Mouse (Mus musculus) lung, postnatal 0 days (tissue): ENCODE measurements at regions not wholly inside any gene's neighbourhood (a gene's known extent, or its start where the extent isn't known, plus 50 kb on each side); places are given as distances from the start of the nearest gene placed in this dataset.

ENCODE experiments used
- ATAC-seq: fragments of 200-750 bp; cut with Nextera tagmentation; 2 replicates; pipeline ENCODE4 v1.8.0; 2017; ENCODE audit warnings: moderate library complexity
- DNase-seq: peaks from one replicate; pipeline ENCODE4 v3.0.0-alpha.2; 2016; ENCODE audit warnings: low spot score
- H3K27ac ChIP-seq: fragments of 300-500 bp; sonication (generic); 2 replicates; pipeline ENCODE4 v1.5.1; 2014; ENCODE audit warnings: antibody characterized with exemption, mild to moderate bottlenecking, low read length, mixed read lengths
- H3K27me3 ChIP-seq: fragments of 300-500 bp; sonication (generic); replicated peaks from 2 replicates; pipeline ENCODE4 v1.6.1; 2014; ENCODE audit warnings: low read length, mixed read lengths; ENCODE audit not compliant: insufficient read depth
- H3K36me3 ChIP-seq: fragments of 300-500 bp; sonication (generic); 2 replicates; pipeline ENCODE4 v1.6.1; 2014; ENCODE audit warnings: low read length, mixed read lengths; ENCODE audit not compliant: insufficient read depth
- H3K4me1 ChIP-seq: fragments of 300-500 bp; sonication (generic); 2 replicates; pipeline ENCODE4 v1.6.1; 2014; ENCODE audit warnings: antibody characterized with exemption, low read depth, low read length, mixed read lengths; ENCODE audit not compliant: insufficient read depth
- H3K4me2 ChIP-seq: fragments of 300-500 bp; sonication (generic); replicated peaks from 2 replicates; pipeline ENCODE4 v1.6.1; 2014; ENCODE audit warnings: low read depth, mild to moderate bottlenecking, low read length, moderate library complexity, mixed read lengths
- H3K4me3 ChIP-seq: fragments of 300-500 bp; sonication (generic); 2 replicates; pipeline ENCODE4 v1.5.1; 2014; ENCODE audit warnings: low read depth, low read length
- H3K9ac ChIP-seq: fragments of 300-500 bp; sonication (generic); replicated peaks from 2 replicates; pipeline ENCODE4 v1.6.1; 2014; ENCODE audit warnings: low read depth, mild to moderate bottlenecking
- H3K9me3 ChIP-seq: fragments of 300-500 bp; sonication (generic); 2 replicates; pipeline ENCODE4 v1.6.1; 2016; ENCODE audit warnings: low read length, mixed read lengths
- CTCF ChIP-seq: IDR thresholded peaks from 2 replicates; pipeline ENCODE4 v1.5.1; 2016; ENCODE audit warnings: antibody characterized with exemption, mild to moderate bottlenecking
- EP300 ChIP-seq: IDR thresholded peaks from 2 replicates; pipeline ENCODE4 v1.6.1; 2016; ENCODE audit warnings: antibody characterized with exemption, mild to moderate bottlenecking, control low read depth
- WGBS: fragments of 180-500 bp; shearing (Covaris S2); extraction: QIAGEN DNeasy Blood & Tissue Kit; methylation state at CpG from one replicate; pipeline ENCODE4 v1.1.7; 2014; 5-methylcytosine and 5-hydroxymethylcytosine counted together

DNA sequence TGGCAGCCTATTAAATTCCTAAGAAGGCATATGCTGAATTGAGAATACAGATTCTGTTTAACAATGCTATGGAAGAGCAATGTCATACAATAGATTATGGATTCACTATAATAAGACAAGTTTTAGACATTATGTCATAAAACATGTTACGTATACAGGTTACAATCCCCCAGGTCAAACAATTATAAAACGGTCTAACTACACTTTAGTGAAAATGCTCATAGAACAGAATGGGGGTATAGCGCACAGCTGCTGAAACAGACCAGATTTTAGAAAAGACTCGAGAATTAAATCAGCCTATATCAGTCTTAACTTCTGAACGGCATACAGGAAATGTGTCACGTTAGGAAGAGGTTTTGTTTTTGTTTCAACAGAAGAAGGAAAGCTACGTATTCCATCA, 660.5 kb upstream of the Sel1l start:
- Histone ChIP-seq H3K4me3 (no peak overlapping the region), H3K27me3 (no peaks in the 10 kb centered on the region), H3K36me3 (no peaks in the 10 kb centered on the region), H3K9ac (no peak overlapping the region), H3K4me1 (no peaks in the 10 kb centered on the region), H3K4me2 (no peak overlapping the region), H3K27ac (no peak overlapping the region), H3K9me3 (no peaks in the 10 kb centered on the region)
- WGBS: 64% methylated on average over 7 of the region's 7 CpGs
- no peak for ATAC-seq
- TF ChIP-seq EP300 (no peak), CTCF (no peak)
- no peak for DNase-seq

DNA sequence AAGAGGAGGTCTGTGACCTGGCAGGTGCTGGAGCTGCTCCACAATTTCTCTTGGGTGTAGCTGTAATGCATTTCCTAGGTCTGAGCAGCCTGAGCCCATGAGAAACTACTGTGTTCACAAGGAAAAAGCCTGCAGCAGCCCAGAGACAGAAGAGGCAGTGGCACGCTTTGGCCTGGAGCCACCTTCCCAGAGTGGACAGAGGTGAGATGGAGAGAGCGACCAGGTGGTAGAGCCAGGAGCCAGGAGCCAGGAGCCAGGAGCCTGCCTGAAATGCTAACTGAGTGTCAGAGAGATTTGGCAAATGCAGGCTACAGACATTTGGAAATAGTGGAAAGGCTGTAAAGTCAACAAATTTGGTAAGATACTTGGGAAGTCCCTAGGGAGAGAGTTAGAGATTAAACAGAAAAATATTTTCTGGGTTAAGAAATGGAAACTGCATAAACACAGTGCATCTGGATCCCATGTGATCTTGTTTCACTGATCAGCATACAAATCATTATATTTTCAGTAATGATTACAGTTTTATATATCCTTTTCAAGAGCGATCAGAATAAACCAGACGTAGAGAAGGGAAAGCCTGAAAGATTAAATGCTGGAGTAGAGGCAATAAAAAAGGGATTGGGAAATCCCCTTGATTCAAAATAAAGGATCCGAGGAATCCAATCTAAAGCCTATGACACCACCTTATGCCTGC, 660.0 kb upstream of the Sel1l start:
- Histone ChIP-seq H3K9ac (no peak overlapping the region), H3K4me3 (no peak overlapping the region), H3K4me2 (no peak overlapping the region), H3K9me3 (no peaks in the 10 kb centered on the region), H3K36me3 (no peaks in the 10 kb centered on the region), H3K27ac (no peak overlapping the region), H3K4me1 (no peaks in the 10 kb centered on the region), H3K27me3 (no peaks in the 10 kb centered on the region)
- ATAC-seq: no peak
- WGBS: 80% methylated on average over 5 of the region's 5 CpGs
- TF ChIP-seq CTCF: no peak
- no peak for TF ChIP-seq EP300
- no peak for DNase-seq

DNA sequence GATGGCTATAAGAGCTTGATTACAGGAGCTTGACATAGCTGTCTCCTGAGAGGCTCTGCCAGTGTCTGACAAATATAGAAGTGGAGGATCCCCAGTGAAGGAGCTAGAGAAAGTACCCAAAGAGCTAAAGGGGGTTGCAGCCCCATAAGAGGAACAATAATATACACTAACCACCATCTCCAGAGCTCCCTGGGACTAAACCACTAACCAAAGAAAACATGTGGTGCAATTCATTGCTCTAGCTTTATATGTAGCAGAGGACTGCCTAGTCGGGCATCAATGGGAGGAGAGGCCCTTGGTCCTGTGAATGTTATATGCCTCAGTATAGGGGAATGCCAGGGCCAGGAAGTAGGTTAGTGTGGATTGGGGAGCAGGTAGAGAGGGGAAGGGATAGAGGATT, 635.0 kb upstream of the Sel1l start:
- H3K4me1 ChIP-seq: no peaks in the 10 kb centered on the region
- ATAC-seq: no peak
- no peak overlapping the region for H3K4me3 ChIP-seq
- no peak for DNase-seq
- H3K27me3 ChIP-seq: no peaks in the 10 kb centered on the region
- TF ChIP-seq EP300 (no peak), CTCF (no peak)
- no peak overlapping the region for H3K9ac ChIP-seq
- no peaks in the 10 kb centered on the region for H3K9me3 ChIP-seq
- H3K27ac ChIP-seq: no peak overlapping the region
- H3K4me2 ChIP-seq: no peak overlapping the region
- WGBS: 85% methylated on average over 1 of the region's 1 CpGs
- H3K36me3 ChIP-seq: no peaks in the 10 kb centered on the region

GRCm38 (mm10) chr12:92474293-92475062, 625.5 kb upstream of the Sel1l start:
- no peak for ATAC-seq
- H3K4me2 ChIP-seq: no peak overlapping the region
- WGBS: 64% methylated on average over 4 of the region's 4 CpGs

GRCm38 (mm10) chr12:92451110-92451818, 602.3 kb upstream of the Sel1l start:
- Histone ChIP-seq H3K36me3 (no peaks in the 10 kb centered on the region), H3K9me3 (no peaks in the 10 kb centered on the region), H3K4me3 (no peak overlapping the region), H3K4me2 (no peak overlapping the region), H3K27me3 (no peaks in the 10 kb centered on the region), H3K9ac (no peak overlapping the region), H3K27ac (no peak overlapping the region), H3K4me1 (no peaks in the 10 kb centered on the region)
- no peak for DNase-seq
- 55% methylated on average over 6 of the region's 6 CpGs for WGBS
- ATAC-seq: no peak
- no peak for TF ChIP-seq CTCF
- TF ChIP-seq EP300: no peak

More at GRCm38 (mm10) chr12:92474293-92475062, 625.5 kb upstream of the Sel1l start:
- no peaks in the 10 kb centered on the region for H3K9me3 ChIP-seq
- H3K4me3 ChIP-seq: no peak overlapping the region
- H3K27me3 ChIP-seq: no peaks in the 10 kb centered on the region
- no peak overlapping the region for H3K9ac ChIP-seq
- no peaks in the 10 kb centered on the region for H3K36me3 ChIP-seq
- TF ChIP-seq EP300 (no peak), CTCF (no peak)
- no peaks in the 10 kb centered on the region for H3K4me1 ChIP-seq
- no peak overlapping the region for H3K27ac ChIP-seq
- DNase-seq: no peak

- H3K9me3 ChIP-seq: no peaks in the 10 kb centered on the region
- ATAC-seq (no peak), DNase-seq (no peak)
- no peak overlapping the region for H3K4me2 ChIP-seq
- H3K27ac ChIP-seq: no peak overlapping the region
- H3K36me3 ChIP-seq: no peaks in the 10 kb centered on the region
- TF ChIP-seq CTCF (no peak), EP300 (no peak)
- H3K4me3 ChIP-seq: no peak overlapping the region
- no peaks in the 10 kb centered on the region for H3K27me3 ChIP-seq
- H3K4me1 ChIP-seq: no peaks in the 10 kb centered on the region
- H3K9ac ChIP-seq: no peak overlapping the region
- WGBS: 81% methylated on average over 4 of the region's 4 CpGs
Measured at GRCm38 (mm10) chr12:92418458-92418857, 569.5 kb upstream of the Sel1l start.
